Mouse (Mus musculus) testis, adult 2 months (tissue): ENCODE measurements at regions not wholly inside any gene's neighbourhood (a gene's known extent, or its start where the extent isn't known, plus 50 kb on each side); places are given as distances from the start of the nearest gene placed in this dataset.

ENCODE experiments used
- H3K27ac ChIP-seq: fragments of 200-500 bp; 2 replicates; pipeline ENCODE4 v1.5.1; 2012; ENCODE audit warnings: low read depth, low read length; ENCODE audit not compliant: control insufficient read depth, insufficient read depth
- H3K27me3 ChIP-seq: fragments of 200-500 bp; 2 replicates; pipeline ENCODE4 v1.6.1; 2012; ENCODE audit warnings: mild to moderate bottlenecking, low read length, moderate library complexity; ENCODE audit not compliant: control insufficient read depth, insufficient read depth
- H3K36me3 ChIP-seq: fragments of 200-500 bp; 2 replicates; pipeline ENCODE4 v1.6.1; 2012; ENCODE audit warnings: mild to moderate bottlenecking, low read length; ENCODE audit not compliant: control insufficient read depth, insufficient read depth
- H3K4me1 ChIP-seq: fragments of 200-500 bp; 2 replicates; pipeline ENCODE4 v1.6.1; 2012; ENCODE audit warnings: low read length; ENCODE audit not compliant: control insufficient read depth, insufficient read depth
- H3K4me3 ChIP-seq: fragments of 200-500 bp; 2 replicates; pipeline ENCODE4 v1.5.1; 2012; ENCODE audit warnings: low read depth, mild to moderate bottlenecking, low read length, moderate library complexity, mixed read lengths; ENCODE audit not compliant: control insufficient read depth
- CTCF ChIP-seq: fragments of 200-500 bp; IDR thresholded peaks from 2 replicates; pipeline ENCODE4 v1.5.1; 2012; ENCODE audit warnings: low read depth, mild to moderate bottlenecking, inconsistent platforms, low read length, moderate library complexity; ENCODE audit not compliant: control insufficient read depth, insufficient read depth, insufficient replicate concordance
- POLR2A ChIP-seq: fragments of 200-500 bp; IDR thresholded peaks from 2 replicates; pipeline ENCODE4 v1.6.1; 2012; ENCODE audit warnings: low read depth, mild to moderate bottlenecking, inconsistent platforms, low read length, moderate library complexity; ENCODE audit not compliant: control insufficient read depth

GRCm38 (mm10) chr13:11490766-11491165 is 616.0 kb downstream of the Ryr2 start:
- TF ChIP-seq POLR2A (no peak), CTCF (no peak)
- H3K4me1 ChIP-seq: no peaks in the 10 kb centered on the region
- H3K36me3 ChIP-seq: no peaks in the 10 kb centered on the region
- no peak overlapping the region for H3K27ac ChIP-seq
- no peaks in the 10 kb centered on the region for H3K27me3 ChIP-seq
- no peak overlapping the region for H3K4me3 ChIP-seq

- no peaks in the 10 kb centered on the region for H3K36me3 ChIP-seq
Observed at GRCm38 (mm10) chr13:11483142-11483541, 623.6 kb downstream of the Ryr2 start.

GRCm38 (mm10) chr13:11482701-11483100 is 624.0 kb downstream of the Ryr2 start:
- TF ChIP-seq POLR2A: no peak
- TF ChIP-seq CTCF: no peak
- Histone ChIP-seq H3K27ac (no peak overlapping the region), H3K36me3 (no peaks in the 10 kb centered on the region), H3K4me1 (no peaks in the 10 kb centered on the region), H3K27me3 (no peaks in the 10 kb centered on the region), H3K4me3 (no peak overlapping the region)

More at GRCm38 (mm10) chr13:11483142-11483541, 623.6 kb downstream of the Ryr2 start:
- H3K27ac ChIP-seq: no peak overlapping the region
- no peak overlapping the region for H3K4me3 ChIP-seq
- TF ChIP-seq CTCF: no peak
- TF ChIP-seq POLR2A: no peak
- no peaks in the 10 kb centered on the region for H3K27me3 ChIP-seq
- no peaks in the 10 kb centered on the region for H3K4me1 ChIP-seq

GRCm38 (mm10) chr13:11460251-11460650 is 646.5 kb downstream of the Ryr2 start:
- no peaks in the 10 kb centered on the region for H3K4me1 ChIP-seq
- no peak overlapping the region for H3K27ac ChIP-seq
- no peaks in the 10 kb centered on the region for H3K27me3 ChIP-seq
- no peaks in the 10 kb centered on the region for H3K36me3 ChIP-seq
- TF ChIP-seq CTCF (no peak), POLR2A (no peak)
- H3K4me3 ChIP-seq: peak overlapping the region; percentile 71

GRCm38 (mm10) chr13:11455113-11455512 is 651.6 kb downstream of the Ryr2 start:
- H3K27ac ChIP-seq: no peak overlapping the region
- no peak overlapping the region for H3K4me3 ChIP-seq
- TF ChIP-seq POLR2A (no peak), CTCF (no peak)
- no peaks in the 10 kb centered on the region for H3K4me1 ChIP-seq
- H3K36me3 ChIP-seq: no peaks in the 10 kb centered on the region
- no peaks in the 10 kb centered on the region for H3K27me3 ChIP-seq

- H3K36me3 ChIP-seq: no peaks in the 10 kb centered on the region
Observed at GRCm38 (mm10) chr13:11452448-11452847, 654.3 kb downstream of the Ryr2 start.

GRCm38 (mm10) chr13:11432465-11433339 is 674.0 kb downstream of the Ryr2 start:
- Histone ChIP-seq H3K4me3 (no peak overlapping the region), H3K27me3 (no peaks in the 10 kb centered on the region), H3K4me1 (no peaks in the 10 kb centered on the region), H3K36me3 (no peaks in the 10 kb centered on the region), H3K27ac (no peak overlapping the region)
- TF ChIP-seq CTCF (no peak), POLR2A (no peak)

More at GRCm38 (mm10) chr13:11452448-11452847, 654.3 kb downstream of the Ryr2 start:
- no peaks in the 10 kb centered on the region for H3K27me3 ChIP-seq
- H3K27ac ChIP-seq: no peak overlapping the region
- no peaks in the 10 kb centered on the region for H3K4me1 ChIP-seq
- no peak for TF ChIP-seq CTCF
- TF ChIP-seq POLR2A: no peak
- H3K4me3 ChIP-seq: no peak overlapping the region
